Mouse (Mus musculus): Measurements from ENCODE around the gene Wiz.

GRCm38 (mm10) chr17:32320597-32321389 lies 68.4 kb downstream of the Wiz start, which contains the start of gene Akap8:
- TF ChIP-seq CTCF (IDR thresholded peaks at IDR 0.05; ENCODE audit: low read depth) (no peak), EP300 (IDR thresholded peaks at IDR 0.05; ENCODE audit: low read depth) (no peak)

Data from liver, embryonic 14.5 days (tissue).